Mouse (Mus musculus) Muller cell, postnatal 12 days (primary cell): Measurements from ENCODE around the gene Mllt3.

ENCODE experiments used
- DNase-seq: peaks from one replicate; pipeline ENCODE4 v3.0.0-alpha.2; 2015; ENCODE audit errors: inconsistent ontology term

Mllt3 gene

DNA sequence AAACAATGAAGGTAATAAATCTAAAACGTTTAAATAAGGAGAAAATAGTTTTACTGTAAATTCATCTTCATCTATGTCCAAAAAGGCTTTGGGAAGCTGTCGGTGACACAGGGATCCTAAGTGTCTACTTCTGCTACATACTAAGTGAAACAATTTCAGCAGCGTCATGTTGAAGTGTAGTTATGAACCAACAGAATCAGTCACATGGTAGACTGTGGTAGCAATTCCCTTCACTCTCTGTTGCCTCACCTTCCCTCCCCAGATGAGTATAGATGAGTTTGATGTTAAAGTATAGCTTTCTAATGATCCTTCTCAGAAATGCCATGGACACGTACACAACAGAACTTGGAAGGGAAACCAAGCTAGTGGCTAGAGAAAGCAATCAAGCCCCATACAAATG is 79.9 kb downstream of the Mllt3 start:
- DNase-seq: no peak

DNA sequence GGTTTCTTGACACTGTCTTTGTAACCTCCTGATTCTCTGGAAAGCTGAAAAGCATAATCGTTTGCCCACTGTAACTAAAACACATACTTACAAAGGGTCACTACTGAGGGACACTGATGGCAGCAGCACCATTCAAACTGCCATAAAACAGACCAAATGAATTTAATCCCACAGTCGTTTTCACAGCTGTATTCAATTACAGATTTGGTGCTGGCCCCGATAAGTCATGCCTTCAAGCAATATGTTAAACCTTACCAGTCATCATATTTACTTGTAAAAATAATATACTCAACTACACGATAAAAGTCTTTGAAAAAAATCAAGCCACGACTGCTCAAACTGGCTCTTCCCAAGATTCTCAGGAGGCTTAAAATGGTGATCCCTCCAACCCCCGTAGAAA is 83.7 kb downstream of the Mllt3 start:
- no peak for DNase-seq

GRCm38 (mm10) chr4:87944320-87944719 is 88.8 kb downstream of the Mllt3 start:
- DNase-seq: no peak

GRCm38 (mm10) chr4:87942921-87943403 is 90.2 kb downstream of the Mllt3 start:
- no peak for DNase-seq

GRCm38 (mm10) chr4:87939474-87940154 is 93.5 kb downstream of the Mllt3 start:
- no peak for DNase-seq

DNA sequence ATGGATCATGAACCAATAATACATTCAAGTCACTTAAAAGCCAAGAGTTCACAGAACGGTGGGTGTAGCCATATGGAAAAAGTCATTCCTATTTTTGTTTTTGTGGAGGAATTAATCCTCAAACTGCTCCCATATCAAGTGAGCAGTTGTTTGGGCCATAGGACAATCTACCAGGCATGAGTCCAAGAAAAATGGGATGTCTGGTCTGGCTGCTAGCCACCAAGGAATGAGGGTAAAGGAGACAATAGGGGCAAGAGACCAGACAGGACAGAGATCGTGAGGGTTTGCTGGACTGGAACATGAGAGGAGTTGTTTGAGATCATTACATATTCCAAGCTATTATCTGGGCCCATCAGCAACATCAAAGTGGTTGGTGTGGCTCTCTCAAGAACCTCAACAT is 96.8 kb downstream of the Mllt3 start:
- DNase-seq: peak; percentile 55

DNA sequence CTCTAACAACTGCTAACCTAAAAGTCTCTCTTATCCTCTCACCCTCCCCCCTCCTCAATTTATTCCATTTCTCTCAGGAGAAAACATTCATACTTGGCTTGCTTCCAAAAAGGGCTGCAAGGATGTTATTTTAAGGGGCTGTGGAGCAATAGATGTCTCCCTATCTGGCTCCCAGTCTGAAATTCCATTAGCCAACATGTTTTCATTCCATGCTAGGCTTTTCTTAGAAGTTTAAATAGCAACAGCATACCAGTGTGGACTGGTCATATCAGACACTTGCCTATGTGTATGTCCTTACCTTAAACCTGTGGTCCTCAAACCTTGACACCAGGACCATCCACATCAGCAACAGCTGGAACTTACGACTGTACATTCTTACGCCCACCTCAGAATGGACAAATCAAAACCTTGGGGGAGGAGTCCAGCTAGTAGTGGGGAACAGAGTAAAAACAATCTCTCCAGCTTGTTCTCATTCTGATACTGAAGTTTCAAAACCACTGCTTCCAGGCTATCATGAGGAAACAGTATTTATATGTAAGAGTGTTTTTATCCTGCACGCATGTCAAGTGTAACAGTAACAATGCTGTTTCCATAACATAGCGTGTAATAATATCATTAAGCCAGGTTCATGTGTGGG is 99.3 kb downstream of the Mllt3 start:
- DNase-seq: peak; percentile 50

GRCm38 (mm10) chr4:87930356-87931245 is 102.6 kb downstream of the Mllt3 start:
- no peak for DNase-seq

GRCm38 (mm10) chr4:87928603-87929199 is 104.5 kb downstream of the Mllt3 start:
- DNase-seq: no peak

GRCm38 (mm10) chr4:87927354-87927753 is 105.8 kb downstream of the Mllt3 start:
- DNase-seq: no peak

DNA sequence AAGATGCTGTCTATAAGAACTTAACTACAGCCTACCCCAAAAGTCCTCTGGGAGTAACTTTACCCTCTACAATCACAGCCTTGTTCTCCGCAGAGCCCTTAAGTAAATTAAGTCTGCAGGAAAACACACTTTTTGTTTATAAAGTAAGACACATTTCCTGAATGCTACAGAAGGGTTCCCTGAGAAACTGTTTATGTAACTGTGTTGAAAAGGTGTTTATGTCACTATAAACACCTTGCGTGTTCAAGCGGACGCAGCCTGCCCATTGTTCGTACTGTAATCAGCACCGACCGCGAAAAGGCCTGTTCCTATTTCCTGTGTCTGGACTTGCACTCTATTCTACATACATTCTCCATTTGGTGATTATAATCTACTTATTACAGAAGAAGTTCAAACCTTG is 112.5 kb downstream of the Mllt3 start:
- DNase-seq: no peak

- no peak for DNase-seq
These were observed 121.8 kb downstream of the Mllt3 start for GRCm38 (mm10) chr4:87911172-87911994.

- DNase-seq: no peak
These were observed 127.9 kb downstream of the Mllt3 start for GRCm38 (mm10) chr4:87905149-87905771.

DNA sequence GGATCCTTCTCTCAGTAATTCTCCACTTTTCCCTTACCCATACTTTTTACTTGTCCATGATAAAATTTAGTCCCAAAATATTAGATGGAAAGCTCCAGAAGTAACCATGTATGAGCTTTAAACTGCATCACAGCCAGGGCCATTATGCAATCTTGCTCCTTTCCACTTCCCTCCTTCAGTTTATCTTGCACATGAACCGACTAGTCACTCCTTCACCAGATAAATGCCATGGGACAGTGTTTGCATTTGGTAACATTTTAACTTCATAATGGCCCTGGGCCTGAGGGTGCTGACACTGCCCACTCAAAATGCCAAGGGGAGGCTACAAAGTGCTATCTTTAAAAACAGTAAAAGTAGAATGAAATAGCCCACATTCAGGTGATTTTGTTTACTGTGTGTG is 128.4 kb downstream of the Mllt3 start:
- no peak for DNase-seq

DNA sequence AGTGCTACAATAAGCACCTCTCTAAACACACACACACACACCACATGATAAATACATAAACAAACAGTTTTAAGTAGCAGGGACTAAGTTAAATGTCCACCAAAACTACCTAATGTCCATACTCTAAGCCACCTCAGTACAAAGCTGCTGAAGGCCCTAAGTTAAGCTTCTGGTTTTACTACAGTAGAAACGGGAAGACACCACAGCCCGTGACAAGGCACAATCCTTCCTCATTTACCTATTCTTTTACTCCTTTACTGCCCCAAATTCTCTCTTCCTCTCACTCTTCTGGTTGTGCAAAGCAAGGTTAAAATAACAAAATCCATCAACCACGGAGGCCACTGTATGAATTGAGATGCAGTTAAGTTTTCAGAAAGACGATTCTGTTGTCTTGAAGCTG is 130.6 kb downstream of the Mllt3 start:
- DNase-seq: no peak

DNA sequence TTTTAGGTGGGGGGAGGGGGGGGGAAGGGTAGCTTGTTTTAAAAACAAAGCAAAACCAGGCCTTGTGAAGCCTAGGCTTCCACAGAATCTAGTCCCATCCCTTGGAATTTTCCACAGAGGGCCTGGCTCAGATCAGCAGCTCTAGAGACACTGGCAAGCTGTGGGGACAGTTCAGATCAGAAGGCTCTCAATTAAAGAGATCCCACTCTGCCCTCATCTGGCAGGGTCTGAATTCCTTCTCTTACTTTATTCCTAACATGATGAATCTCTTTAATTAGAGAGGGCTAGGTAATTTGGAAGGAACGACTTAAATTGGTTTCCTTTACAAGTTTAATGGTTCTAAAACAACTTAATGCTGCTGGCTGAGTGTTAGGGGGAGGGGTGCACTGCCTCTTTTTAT is 132.0 kb downstream of the Mllt3 start:
- DNase-seq: peak; percentile 66

GRCm38 (mm10) chr4:87893498-87893897 is 139.7 kb downstream of the Mllt3 start:
- DNase-seq: no peak

GRCm38 (mm10) chr4:87893012-87893411 is 140.2 kb downstream of the Mllt3 start:
- no peak for DNase-seq

GRCm38 (mm10) chr4:87883225-87883875 is 149.8 kb downstream of the Mllt3 start:
- peak; percentile 22 for DNase-seq

DNA sequence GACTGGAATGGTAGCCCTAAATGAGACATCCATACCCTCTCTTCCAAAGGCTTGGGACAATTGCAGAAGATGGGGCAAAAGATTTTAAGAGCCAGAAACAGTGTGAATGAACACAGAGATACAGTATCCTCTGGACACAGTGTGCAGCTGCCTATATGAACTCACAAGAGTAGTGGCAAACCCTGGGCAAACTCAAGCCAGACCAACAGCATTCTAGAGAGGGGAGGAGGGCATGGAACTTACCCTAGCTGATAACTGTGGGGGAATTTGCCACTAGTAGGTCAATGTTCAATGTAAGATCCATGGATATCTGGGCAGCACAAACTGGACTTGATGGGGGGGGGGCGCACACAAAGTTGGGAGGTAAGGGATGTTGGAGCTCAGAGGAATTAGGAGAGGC is 151.2 kb downstream of the Mllt3 start:
- DNase-seq: no peak
